Mouse (Mus musculus): ENCODE measurements around the gene Itga9. TPM values are rescaled to one million over a fixed set of nuclear protein-coding genes. Genes with fewer than 3 reads are reported as not detected.

The Itga9 gene
- polyA plus RNA-seq, 1 experiment = not detected

GRCm38 (mm10) chr9:118611958-118612581 is 5.6 kb downstream of the Itga9 start:
- no peak overlapping the region for H3K27ac ChIP-seq (ENCODE audit: insufficient read depth, low read depth, low read length)
- WGBS = 77% methylated on average over 20 of the region's 20 CpGs
- TF ChIP-seq POLR2A (IDR thresholded peaks at IDR 0.05; ENCODE audit: insufficient read depth, low read depth, low read length) = no peak
- TF ChIP-seq CTCF (IDR thresholded peaks at IDR 0.05; ENCODE audit: insufficient read depth, low read depth, low read length) = no peak
- H3K4me3 ChIP-seq (ENCODE audit: insufficient read depth, low read depth, low read length) = no peak overlapping the region
- peaks cover 8% of the 10 kb centered on the region for H3K4me1 ChIP-seq (ENCODE audit: control insufficient read depth, insufficient read depth, low read length)

- no peak overlapping the region for H3K4me3 ChIP-seq (ENCODE audit: insufficient read depth, low read depth, low read length)
- TF ChIP-seq CTCF (IDR thresholded peaks at IDR 0.05; ENCODE audit: insufficient read depth, low read depth, low read length) = no peak
- no peak for TF ChIP-seq POLR2A (IDR thresholded peaks at IDR 0.05; ENCODE audit: insufficient read depth, low read depth, low read length)
- WGBS = 63% methylated on average over 5 of the region's 5 CpGs
- H3K27ac ChIP-seq (ENCODE audit: insufficient read depth, low read depth, low read length) = no peak overlapping the region
- H3K4me1 ChIP-seq (ENCODE audit: control insufficient read depth, insufficient read depth, low read length) = no peaks in the 10 kb centered on the region
Measured at GRCm38 (mm10) chr9:118617237-118617636, 10.7 kb downstream of the Itga9 start.

DNA sequence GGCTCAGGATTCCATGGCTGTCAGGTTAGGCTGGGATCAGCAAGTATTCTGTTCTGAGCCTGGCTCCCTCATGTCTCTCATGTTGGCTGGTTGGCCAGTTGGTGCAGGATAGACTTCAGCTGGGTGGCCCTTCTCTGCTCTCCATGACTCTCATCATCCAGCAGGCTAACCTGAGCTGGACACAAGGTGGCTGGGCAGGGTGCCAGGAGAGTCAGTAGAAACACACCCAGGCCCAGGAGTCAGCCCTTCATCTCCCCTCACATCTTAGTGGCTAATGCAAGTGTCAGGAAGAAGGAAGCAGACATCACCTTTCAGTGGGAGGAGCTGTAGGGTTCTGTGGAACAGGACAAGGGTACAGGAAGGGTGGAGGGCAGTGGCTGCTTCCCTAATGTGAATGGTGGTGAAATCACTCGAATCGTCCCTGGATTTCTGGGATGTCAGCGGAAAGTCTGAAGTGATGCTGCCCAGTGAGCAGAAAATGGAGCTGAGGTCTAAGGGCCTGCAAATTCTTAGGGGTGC is 12.3 kb downstream of the Itga9 start:
- TF ChIP-seq CTCF (IDR thresholded peaks at IDR 0.05; ENCODE audit: insufficient read depth, low read depth, low read length) = no peak
- no peak for TF ChIP-seq POLR2A (IDR thresholded peaks at IDR 0.05; ENCODE audit: insufficient read depth, low read depth, low read length)

GRCm38 (mm10) chr9:118620807-118621206 is 14.3 kb downstream of the Itga9 start:
- H3K4me1 ChIP-seq (ENCODE audit: control insufficient read depth, insufficient read depth, low read length) = no peaks in the 10 kb centered on the region
- H3K4me3 ChIP-seq (ENCODE audit: insufficient read depth, low read depth, low read length) = no peak overlapping the region
- H3K27ac ChIP-seq (ENCODE audit: insufficient read depth, low read depth, low read length) = no peak overlapping the region
- TF ChIP-seq POLR2A (IDR thresholded peaks at IDR 0.05; ENCODE audit: insufficient read depth, low read depth, low read length) (no peak), CTCF (IDR thresholded peaks at IDR 0.05; ENCODE audit: insufficient read depth, low read depth, low read length) (no peak)
- 62% methylated on average over 4 of the region's 4 CpGs for WGBS

More for the DNA sequence above, 12.3 kb downstream of the Itga9 start:
- Histone ChIP-seq H3K4me3 (ENCODE audit: insufficient read depth, low read depth, low read length) (no peak overlapping the region), H3K27ac (ENCODE audit: insufficient read depth, low read depth, low read length) (no peak overlapping the region), H3K4me1 (ENCODE audit: control insufficient read depth, insufficient read depth, low read length) (no peaks in the 10 kb centered on the region)
- 85% methylated on average over 3 of the region's 3 CpGs for WGBS

- no peaks in the 10 kb centered on the region for H3K4me1 ChIP-seq (ENCODE audit: control insufficient read depth, insufficient read depth, low read length)
- no peak overlapping the region for H3K4me3 ChIP-seq (ENCODE audit: insufficient read depth, low read depth, low read length)
- TF ChIP-seq CTCF (IDR thresholded peaks at IDR 0.05; ENCODE audit: insufficient read depth, low read depth, low read length) (no peak), POLR2A (IDR thresholded peaks at IDR 0.05; ENCODE audit: insufficient read depth, low read depth, low read length) (no peak)
- WGBS = 89% methylated on average over 6 of the region's 6 CpGs
- no peak overlapping the region for H3K27ac ChIP-seq (ENCODE audit: insufficient read depth, low read depth, low read length)
Measured at GRCm38 (mm10) chr9:118621691-118622090, 15.2 kb downstream of the Itga9 start.

- WGBS = 67% methylated on average over 18 of the region's 18 CpGs
- H3K4me3 ChIP-seq (ENCODE audit: insufficient read depth, low read depth, low read length) = no peak overlapping the region
- TF ChIP-seq POLR2A (IDR thresholded peaks at IDR 0.05; ENCODE audit: insufficient read depth, low read depth, low read length) (no peak), CTCF (IDR thresholded peaks at IDR 0.05; ENCODE audit: insufficient read depth, low read depth, low read length) (no peak)
- H3K27ac ChIP-seq (ENCODE audit: insufficient read depth, low read depth, low read length) = no peak overlapping the region
- no peaks in the 10 kb centered on the region for H3K4me1 ChIP-seq (ENCODE audit: control insufficient read depth, insufficient read depth, low read length)
Measured at GRCm38 (mm10) chr9:118622376-118623166, 16.1 kb downstream of the Itga9 start.

- H3K4me1 ChIP-seq (ENCODE audit: control insufficient read depth, insufficient read depth, low read length) = no peaks in the 10 kb centered on the region
- no peak overlapping the region for H3K27ac ChIP-seq (ENCODE audit: insufficient read depth, low read depth, low read length)
- WGBS = 81% methylated on average over 9 of the region's 9 CpGs
- TF ChIP-seq POLR2A (IDR thresholded peaks at IDR 0.05; ENCODE audit: insufficient read depth, low read depth, low read length) (no peak), CTCF (IDR thresholded peaks at IDR 0.05; ENCODE audit: insufficient read depth, low read depth, low read length) (no peak)
- no peak overlapping the region for H3K4me3 ChIP-seq (ENCODE audit: insufficient read depth, low read depth, low read length)
Measured at GRCm38 (mm10) chr9:118623483-118623882, 17.0 kb downstream of the Itga9 start.

DNA sequence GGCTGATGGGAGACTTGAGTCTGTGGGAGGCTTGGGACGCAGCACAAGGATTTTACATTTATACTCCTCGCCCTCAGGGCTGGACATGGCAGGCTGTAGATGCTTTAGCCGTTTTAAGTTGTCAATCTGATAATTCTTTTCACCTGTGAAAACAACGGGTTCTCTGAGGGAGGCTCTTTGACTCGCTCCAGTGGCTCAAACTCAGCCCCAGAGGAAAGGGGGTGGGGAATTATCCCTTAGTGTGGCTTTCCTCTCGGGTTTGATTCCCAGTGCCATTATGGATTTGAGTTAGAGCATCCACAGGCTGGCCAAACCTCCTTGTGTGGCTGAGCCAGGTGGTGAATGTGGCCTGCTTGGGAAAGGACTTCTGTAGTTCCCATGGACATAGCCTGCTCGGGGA is 17.7 kb downstream of the Itga9 start:
- Histone ChIP-seq H3K27ac (ENCODE audit: insufficient read depth, low read depth, low read length) (no peak overlapping the region), H3K4me1 (ENCODE audit: control insufficient read depth, insufficient read depth, low read length) (no peaks in the 10 kb centered on the region), H3K4me3 (ENCODE audit: insufficient read depth, low read depth, low read length) (no peak overlapping the region)
- TF ChIP-seq CTCF (IDR thresholded peaks at IDR 0.05; ENCODE audit: insufficient read depth, low read depth, low read length) (no peak), POLR2A (IDR thresholded peaks at IDR 0.05; ENCODE audit: insufficient read depth, low read depth, low read length) (no peak)
- WGBS = 72% methylated on average over 7 of the region's 7 CpGs

DNA sequence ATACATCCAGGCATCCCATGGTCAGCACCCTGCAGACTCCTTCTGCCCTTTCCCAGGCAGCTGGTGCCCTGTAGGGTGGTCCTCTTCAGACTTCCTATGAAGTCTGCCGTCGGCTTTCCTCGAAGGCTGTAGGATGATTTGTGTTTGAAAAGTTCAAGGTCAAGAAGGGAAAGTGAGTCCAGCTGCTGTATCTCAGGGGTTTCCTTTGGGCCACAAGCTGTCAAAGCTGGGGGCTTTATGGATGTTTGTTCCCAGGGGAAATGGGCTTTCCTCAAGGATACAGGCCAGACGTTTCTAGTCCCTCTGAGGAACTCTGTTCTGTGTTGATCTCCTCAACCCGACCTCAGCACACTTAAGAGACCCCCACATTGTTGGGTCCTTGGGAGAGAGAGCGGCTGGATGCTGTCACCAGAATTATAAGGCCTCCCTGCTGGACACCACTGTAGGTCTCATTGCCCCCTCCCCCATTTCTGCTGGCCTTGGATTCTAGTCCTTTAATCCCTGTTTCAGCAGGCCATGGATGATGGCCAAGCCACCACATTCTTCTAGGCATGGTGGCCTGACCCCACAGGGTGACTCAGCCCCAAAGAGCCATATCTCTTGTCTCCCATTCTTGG is 23.4 kb downstream of the Itga9 start:
- 80% methylated on average over 6 of the region's 6 CpGs for WGBS
- TF ChIP-seq CTCF (IDR thresholded peaks at IDR 0.05; ENCODE audit: insufficient read depth, low read depth, low read length) (no peak), POLR2A (IDR thresholded peaks at IDR 0.05; ENCODE audit: insufficient read depth, low read depth, low read length) (no peak)
- no peaks in the 10 kb centered on the region for H3K4me1 ChIP-seq (ENCODE audit: control insufficient read depth, insufficient read depth, low read length)
- H3K4me3 ChIP-seq (ENCODE audit: insufficient read depth, low read depth, low read length) = no peak overlapping the region
- no peak overlapping the region for H3K27ac ChIP-seq (ENCODE audit: insufficient read depth, low read depth, low read length)

Data from olfactory bulb, adult 2 months (tissue).